Mouse (Mus musculus) gonadal fat pad, adult 2 months (tissue): Measurements from ENCODE around the gene 9830107B12Rik. TPM values are rescaled to one million over a fixed set of nuclear protein-coding genes. Genes with fewer than 3 reads are reported as not detected.

Experiments used
- DNase-seq: peaks from one replicate; pipeline ENCODE4 v3.0.0-alpha.2; 2012; ENCODE audit warnings: low read depth
- polyA plus RNA-seq: library from polyadenylated mRNA; depleted of rRNA; stranded (reverse); fragments of >200 nt; gene quantifications from 2 replicates; pipeline ENCODE4 v1.2.3, GENCODE M21; 2012; rRNA removed

9830107B12Rik gene
- polyA plus RNA-seq, 1 experiment = not detected

- no peak for DNase-seq
Observed at GRCm38 (mm10) chr17:48094820-48095680, 51.0 kb downstream of the 9830107B12Rik start.

GRCm38 (mm10) chr17:48093286-48093817 is 52.7 kb downstream of the 9830107B12Rik start:
- DNase-seq = no peak

GRCm38 (mm10) chr17:48090305-48090704 is 55.8 kb downstream of the 9830107B12Rik start:
- DNase-seq = no peak

GRCm38 (mm10) chr17:48089446-48089845 is 56.6 kb downstream of the 9830107B12Rik start:
- no peak for DNase-seq

GRCm38 (mm10) chr17:48089019-48089418 is 57.0 kb downstream of the 9830107B12Rik start, which contains the start of gene 1700067P10Rik:
TSS of gene 1700067P10Rik (plus strand) at chr17:48089319.
- DNase-seq = no peak

GRCm38 (mm10) chr17:48080626-48081025 is 65.4 kb downstream of the 9830107B12Rik start:
- no peak for DNase-seq

Other genes starting within 250 kb of the 9830107B12Rik start
- gene Foxp4, start 221.6 kb downstream of the 9830107B12Rik start, polyA plus RNA-seq = 27.9 and 32.3 TPM in 2 replicates
- gene 1700122O11Rik, start 108.0 kb downstream of the 9830107B12Rik start, polyA plus RNA-seq = not detected in 2 replicates
- 0.36 and 0.63 TPM in 2 replicates for gene 1700067P10Rik, start 56.9 kb downstream of the 9830107B12Rik start, polyA plus RNA-seq
- gene A530064D06Rik, start 21.0 kb upstream of the 9830107B12Rik start, polyA plus RNA-seq = 0.25 and 0.58 TPM in 2 replicates
- 0.14 TPM in 1 of 2 replicates, not detected in the other for gene Trem1, start 86.5 kb upstream of the 9830107B12Rik start, polyA plus RNA-seq
- not detected in 2 replicates for gene Trem3, start 101.5 kb upstream of the 9830107B12Rik start, polyA plus RNA-seq
- gene Treml4, start 118.0 kb upstream of the 9830107B12Rik start, polyA plus RNA-seq = 0.94 and 1.0 TPM in 2 replicates
- 0.38 and 0.53 TPM in 2 replicates for gene Treml2, start 153.2 kb upstream of the 9830107B12Rik start, polyA plus RNA-seq
- 0.53 and 0.89 TPM in 2 replicates for gene B430306N03Rik, start 169.9 kb upstream of the 9830107B12Rik start, polyA plus RNA-seq
- 10.2 and 16.3 TPM in 2 replicates for gene Trem2, start 200.1 kb upstream of the 9830107B12Rik start, polyA plus RNA-seq
- gene Treml1, start 213.6 kb upstream of the 9830107B12Rik start, polyA plus RNA-seq = 0.28 and 0.29 TPM in 2 replicates